Mouse (Mus musculus): Measurements from ENCODE around the gene Gm2056.
"Not testable (repeated sequence)": the region's sequence is repeated elsewhere in the genome, so short reads cannot be mapped to it uniquely, and the experiment has no call there.

Gm2056 gene

DNA sequence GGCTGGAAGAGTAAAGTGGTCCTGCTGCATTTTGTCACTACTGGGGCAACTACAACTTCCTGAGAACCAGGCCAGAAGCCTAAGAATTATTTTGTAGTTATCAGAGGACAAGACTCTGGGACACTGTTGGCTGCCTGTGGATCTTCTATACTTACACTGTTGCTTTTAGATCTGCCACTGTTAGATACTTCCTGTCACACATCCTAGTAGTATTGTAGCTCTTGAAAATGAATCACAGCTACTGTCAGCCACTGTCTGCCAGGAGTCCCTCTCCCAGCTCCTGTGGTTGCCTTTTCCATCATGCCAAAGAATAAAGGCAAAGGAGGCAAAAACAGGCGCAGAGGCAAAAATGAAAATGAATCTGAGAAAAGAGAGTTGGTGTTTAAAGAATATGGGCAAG is at the start of gene Gm2056:
Gm2056 (plus strand) TSS at position 301 of the 400 bp plus-strand sequence.
- DNase-seq (ENCODE audit: low spot score) = not testable (repeated sequence)

DNA sequence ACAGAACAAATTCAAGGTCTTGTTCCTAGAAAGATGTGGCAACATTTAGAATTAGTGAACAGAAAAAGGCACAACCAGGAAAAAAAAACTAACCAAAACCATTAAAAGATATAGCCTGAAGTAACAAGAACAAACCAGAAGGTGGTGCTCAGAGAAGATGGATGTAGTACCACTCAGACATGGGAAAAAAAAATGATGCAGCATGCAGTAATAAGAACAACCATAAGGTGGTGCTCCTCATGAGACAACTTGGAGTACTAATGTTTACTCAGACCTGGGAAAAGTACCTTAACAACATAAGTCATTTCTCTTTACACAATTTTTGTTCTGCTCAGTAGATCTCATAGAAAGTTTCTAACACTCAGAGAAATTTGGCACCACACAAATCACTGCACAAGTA is 42.8 kb upstream of the Gm2056 start:
- not testable (repeated sequence) for DNase-seq (ENCODE audit: low spot score)

DNA sequence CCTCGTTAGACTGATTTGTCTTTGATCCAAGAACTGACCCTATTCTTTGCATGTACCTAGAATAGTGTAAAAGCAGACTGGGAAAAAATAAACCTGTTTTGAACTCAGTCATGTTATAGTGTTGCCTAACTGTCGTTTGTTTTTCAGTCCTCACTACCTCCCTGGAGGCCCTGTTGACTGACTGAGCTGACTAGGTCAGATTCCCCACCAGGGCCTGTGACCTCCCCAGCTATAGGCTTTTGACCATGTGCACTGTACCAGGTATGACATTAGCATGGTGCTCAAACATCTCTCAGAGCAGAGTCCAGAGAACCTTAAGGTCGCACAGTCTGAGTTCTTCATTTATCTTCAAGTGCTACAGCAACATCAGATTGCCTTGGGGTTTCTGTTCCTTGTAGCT is 22.7 kb upstream of the Gm2056 start:
- DNase-seq (ENCODE audit: low spot score) = not testable (repeated sequence)

DNA sequence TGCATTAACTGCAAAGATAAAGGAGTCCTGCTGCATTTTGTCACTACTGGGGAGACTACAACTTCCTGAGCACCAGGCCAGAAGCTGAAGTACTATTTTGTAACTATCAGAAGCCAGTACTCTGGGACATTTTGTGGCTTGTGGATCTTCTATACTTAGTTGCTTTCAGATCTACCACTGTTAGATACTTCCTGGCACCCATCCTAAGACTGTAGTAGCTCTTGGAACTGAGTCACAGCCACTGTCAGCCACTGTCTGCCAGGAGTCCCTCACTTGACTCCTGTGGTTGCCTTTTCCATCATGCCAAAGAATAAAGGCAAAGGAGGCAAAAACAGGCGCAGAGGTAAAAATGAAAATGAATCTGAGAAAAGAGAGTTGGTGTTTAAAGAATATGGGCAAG is 15.3 kb upstream of the Gm2056 start, which contains the start of gene Gm2075:
Gm2075 (plus strand) TSS at position 301 of the 400 bp plus-strand sequence.
- DNase-seq (ENCODE audit: low spot score) = not testable (repeated sequence)

DNA sequence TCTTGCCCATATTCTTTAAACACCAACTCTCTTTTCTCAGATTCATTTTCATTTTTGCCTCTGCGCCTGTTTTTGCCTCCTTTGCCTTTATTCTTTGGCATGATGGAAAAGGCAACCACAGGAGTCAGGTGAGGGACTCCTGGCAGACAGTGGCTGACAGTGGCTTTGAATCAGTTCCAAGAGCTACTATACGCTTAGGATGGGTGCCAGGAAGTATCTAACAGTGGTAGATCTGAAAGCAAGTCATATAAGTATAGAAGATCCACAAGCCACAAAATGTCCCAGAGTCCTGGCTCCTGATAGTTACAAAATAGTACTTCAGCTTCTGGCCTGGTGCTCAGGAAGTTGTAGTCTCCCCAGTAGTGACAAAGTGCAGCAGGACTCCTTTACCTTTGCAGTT is 8.1 kb upstream of the Gm2056 start, which contains the start of gene Gm6803:
Gm6803 (minus strand) TSS at position 101 of the 400 bp plus-strand sequence.
- DNase-seq (ENCODE audit: low spot score) = not testable (repeated sequence)

DNA sequence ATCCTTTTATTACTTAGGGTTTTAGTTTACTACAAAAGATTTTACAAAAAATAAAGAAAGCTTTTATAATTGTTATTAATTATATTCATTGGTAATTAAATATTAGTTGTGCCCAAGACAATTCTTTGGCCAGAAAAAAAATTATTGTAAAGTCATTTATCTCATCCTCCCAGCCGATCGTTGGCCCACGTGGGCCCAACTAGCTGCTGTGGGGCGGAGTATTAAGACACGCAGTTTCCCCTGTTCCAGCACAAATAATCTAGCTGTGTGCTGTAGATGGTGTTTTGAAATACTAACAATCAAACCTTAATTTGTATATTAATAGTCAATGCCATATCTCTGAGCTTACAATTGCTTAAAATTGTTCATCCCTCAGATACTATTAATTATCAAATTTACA is 5.4 kb downstream of the Gm2056 start:
- not testable (repeated sequence) for DNase-seq (ENCODE audit: low spot score)

DNA sequence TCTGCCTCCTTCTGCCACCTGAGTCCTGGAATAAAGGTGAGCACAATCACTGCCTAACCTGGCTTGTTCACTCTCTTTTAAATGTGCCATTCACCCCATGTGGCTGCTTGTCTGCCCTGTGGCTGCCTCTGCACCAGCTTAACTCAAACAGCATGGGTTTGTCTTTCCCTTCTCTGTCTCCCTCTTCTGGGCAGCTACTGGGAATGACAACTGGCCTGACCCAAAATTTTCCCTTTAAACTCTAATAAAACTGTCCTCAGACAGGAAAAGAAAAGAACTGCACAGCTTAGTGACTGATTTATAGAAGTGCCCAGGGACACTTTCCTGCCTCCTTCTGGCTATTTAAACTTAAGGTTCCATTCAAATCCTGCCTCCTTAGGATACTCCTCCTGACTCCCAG is 12.3 kb downstream of the Gm2056 start:
- not testable (repeated sequence) for DNase-seq (ENCODE audit: low spot score)

DNA sequence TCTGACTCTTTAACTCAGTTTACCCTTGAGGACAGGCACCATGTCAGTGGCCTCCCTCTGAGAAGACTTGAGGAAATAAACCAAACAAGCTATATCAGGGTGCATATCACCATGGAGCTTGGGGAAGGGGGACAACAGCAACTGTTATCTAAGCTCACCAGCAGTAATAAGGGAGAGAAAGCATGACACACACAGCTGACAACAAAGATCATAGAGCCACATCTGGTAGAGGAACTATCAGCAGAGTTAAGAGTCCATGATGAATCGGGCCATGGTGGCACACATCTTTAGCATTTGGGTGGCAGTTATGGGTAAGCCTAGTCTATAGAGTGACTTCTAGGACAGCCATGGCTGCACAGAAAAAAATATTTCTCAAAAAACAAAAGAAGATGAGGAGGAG is 12.9 kb downstream of the Gm2056 start:
- not testable (repeated sequence) for DNase-seq (ENCODE audit: low spot score)

DNA sequence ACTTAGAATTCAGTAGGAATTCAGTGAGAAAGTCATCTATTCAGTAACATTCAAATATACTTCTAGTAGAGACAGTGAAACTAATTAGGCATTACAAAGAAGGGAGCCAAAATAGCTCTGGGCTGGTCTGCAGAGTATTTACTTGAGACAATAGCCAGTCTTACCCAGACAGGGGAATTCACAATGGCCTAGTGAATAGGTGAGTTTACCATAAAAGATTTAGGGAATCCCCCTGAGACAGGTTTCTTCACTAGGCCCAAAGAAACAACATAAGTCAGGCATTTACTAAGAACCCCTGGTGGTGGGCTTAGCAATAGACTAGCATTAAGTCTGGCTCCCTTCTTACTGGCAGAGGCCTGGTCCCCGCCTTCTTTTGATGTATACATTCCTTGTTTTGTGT is 18.4 kb downstream of the Gm2056 start:
- DNase-seq (ENCODE audit: low spot score) = not testable (repeated sequence)
